Comparison of ENCODE assay signal across 8 mouse cellular contexts in genomic region chr8:3621199-3621970, GRCm38 (mm10). TPM values are rescaled to one million over a fixed set of nuclear protein-coding genes. Genes with fewer than 3 reads are reported as not detected.
DNase-seq lines count a peak whose midpoint lies in the region; ATAC-seq lines count a peak whose summit lies in the region.

Xab2 (minus strand) TSS chr8:3621316.
Pet100 (plus strand) TSS chr8:3621548.

- H3K9ac ChIP-seq in hindbrain, embryonic 16.5 days (ENCODE audit: low read depth, low read length) = peak within 1 kb of the TSS; percentile 79

- peak within 1 kb of the TSS; percentile 94 for H3K4me2 ChIP-seq in hindbrain, embryonic 16.5 days (ENCODE audit: low read length)

- H3K27ac ChIP-seq in hindbrain, embryonic 16.5 days (ENCODE audit: low read depth, low read length) = no peak within 1 kb of the TSS
- H3K27ac ChIP-seq in macrophage = peak within 1 kb of the TSS; percentile 46

- H3K79me2 ChIP-seq in macrophage (ENCODE audit: inconsistent target) = peaks cover 44% of the 10 kb centered on the region

- H3K9me3 ChIP-seq in hindbrain, embryonic 16.5 days (ENCODE audit: control insufficient read depth, low read length) = no peaks in the 10 kb centered on the region

- H3K36me3 ChIP-seq in hindbrain, embryonic 16.5 days (ENCODE audit: control insufficient read depth, insufficient read depth, low read length) = peaks cover 13% of the 10 kb centered on the region
- H3K36me3 ChIP-seq in macrophage (ENCODE audit: inconsistent target) = peaks cover 32% of the 10 kb centered on the region

- WGBS in hindbrain, embryonic 16.5 days = under 1% methylated on average over 37 of the region's 37 CpGs
- WGBS in macrophage (ENCODE audit: missing documents) = 1% methylated on average over 36 of the region's 37 CpGs

- DNase-seq in WW6 (ENCODE audit: low read depth, low spot score) = peak; percentile 100
- DNase-seq in cerebellum, postnatal 4 days (ENCODE audit: low spot score in 2 of 2) = peak; percentile 97 to 98
- DNase-seq in gastrocnemius, adult 18-20 months (ENCODE audit: low spot score) = peak; percentile 99
- DNase-seq in left cerebral cortex, adult 18-20 months (ENCODE audit: low spot score in 2 of 2) = peak; percentile 99
- DNase-seq in right cerebral cortex, adult 18-20 months = peak; percentile 99
- DNase-seq in urinary bladder, postnatal 10 days (ENCODE audit: low spot score) = peak; percentile 96

- peak; percentile 97 for ATAC-seq in hindbrain, embryonic 16.5 days

- peaks cover 16% of the 10 kb centered on the region for H3K4me1 ChIP-seq in hindbrain, embryonic 16.5 days (ENCODE audit: control insufficient read depth, insufficient read depth, low read depth, low read length)

- peak within 1 kb of the TSS; percentile 83 for H3K4me3 ChIP-seq in hindbrain, embryonic 16.5 days (ENCODE audit: low read length)
- peak within 1 kb of the TSS; percentile 99 for H3K4me3 ChIP-seq in macrophage (ENCODE audit: inconsistent target)

- H3K27me3 ChIP-seq in hindbrain, embryonic 16.5 days (replicated peaks; ENCODE audit: control insufficient read depth, insufficient read depth, low read length) = no peaks in the 10 kb centered on the region

RNA-seq across cellular contexts. Expression of gene Xab2, which starts in this region (rescaled TPM):
- total RNA-seq in gastrocnemius, adult 18-20 months (2021) = 10 to 100 TPM; 10.7 to 11.2 TPM
- polyA plus RNA-seq in hindbrain, embryonic 16.5 days (2015; fragmentation: Nextera tagmentation; extraction: Ambion mirVana) = 46.7 and 51.4 TPM in 2 replicates
- 10 to 100 TPM; 37.9 to 41.5 TPM for total RNA-seq in left cerebral cortex, adult 18-20 months (2021)
- total RNA-seq in macrophage (2018; cell fraction: chromatin; rRNA removed) = 10 to 100 TPM; 32.7 to 76.6 (median 56.0) TPM
- total RNA-seq in macrophage (2018; cell fraction: cytosol; rRNA removed) = 10 to 100 TPM; 16.4 to 30.4 (median 24.6) TPM
- 10 to 100 TPM; 30.8 to 54.1 (median 39.6) TPM for total RNA-seq in macrophage (2018; cell fraction: nucleus; rRNA removed)
- polyA plus RNA-seq in macrophage (2018) = 26.9 to 29.7 TPM (median 28.8 TPM) in 3 replicates

RNA-seq across cellular contexts. Expression of gene Pet100, which starts in this region (rescaled TPM):
- total RNA-seq in gastrocnemius, adult 18-20 months (2021) = 10 to 100 TPM; 84.7 to 91.0 TPM
- 65.3 and 73.2 TPM in 2 replicates for polyA plus RNA-seq in hindbrain, embryonic 16.5 days (2015; fragmentation: Nextera tagmentation; extraction: Ambion mirVana)
- 10 to 100 TPM; 80.8 to 85.8 TPM for total RNA-seq in left cerebral cortex, adult 18-20 months (2021)
- 10 to 100 TPM in 25 of 26 experiments, 1 to 10 TPM in 1; 8.3 to 84.9 (median 43.3) TPM for total RNA-seq in macrophage (2018; cell fraction: chromatin; rRNA removed)
- total RNA-seq in macrophage (2018; cell fraction: cytosol; rRNA removed) = 10 to 100 TPM; 35.4 to 94.1 (median 54.8) TPM
- total RNA-seq in macrophage (2018; cell fraction: nucleus; rRNA removed) = 10 to 100 TPM; 21.8 to 91.7 (median 55.4) TPM
- 35.9 to 49.5 TPM (median 43.3 TPM) in 3 replicates for polyA plus RNA-seq in macrophage (2018)
